Mouse (Mus musculus): ENCODE measurements at regions not wholly inside any gene's neighbourhood (a gene's known extent, or its start where the extent isn't known, plus 50 kb on each side); places are given as distances from the start of the nearest gene placed in this dataset.

GRCm38 (mm10) chr6:14122311-14122710 lies 251.0 kb upstream of the 2610001J05Rik start:
- no peak overlapping the region for H3K4me2 ChIP-seq (replicated peaks; ENCODE audit: low read depth)
- 81% methylated on average over 3 of the region's 3 CpGs for WGBS
- TF ChIP-seq CTCF (IDR thresholded peaks at IDR 0.05; ENCODE audit: low read depth) (no peak), EP300 (optimal IDR thresholded peaks at IDR 0.05) (no peak)
- DNase-seq (ENCODE audit: low spot score) (no peak), ATAC-seq (ENCODE audit: low FRiP score, low TSS enrichment) (no peak)
- no peaks in the 10 kb centered on the region for H3K4me1 ChIP-seq (replicated peaks; ENCODE audit: control insufficient read depth, insufficient read depth)
- no peak overlapping the region for H3K9ac ChIP-seq (ENCODE audit: low read length)
- H3K36me3 ChIP-seq (ENCODE audit: control insufficient read depth, insufficient read depth, low read length), result no peaks in the 10 kb centered on the region
- no peak overlapping the region for H3K27ac ChIP-seq (replicated peaks)
- H3K4me3 ChIP-seq (ENCODE audit: low read depth, low read length), result no peak overlapping the region
- no peaks in the 10 kb centered on the region for H3K9me3 ChIP-seq (ENCODE audit: control insufficient read depth, low read length)
- H3K27me3 ChIP-seq (ENCODE audit: control insufficient read depth, insufficient read depth, low read length), result no peaks in the 10 kb centered on the region

- H3K4me3 ChIP-seq (ENCODE audit: low read depth, low read length), result no peak overlapping the region
- no peak overlapping the region for H3K9ac ChIP-seq (ENCODE audit: low read length)
- TF ChIP-seq EP300 (optimal IDR thresholded peaks at IDR 0.05) (no peak), CTCF (IDR thresholded peaks at IDR 0.05; ENCODE audit: low read depth) (no peak)
- H3K27ac ChIP-seq (replicated peaks), result no peak overlapping the region
- H3K9me3 ChIP-seq (ENCODE audit: control insufficient read depth, low read length), result no peaks in the 10 kb centered on the region
- no peaks in the 10 kb centered on the region for H3K36me3 ChIP-seq (ENCODE audit: control insufficient read depth, insufficient read depth, low read length)
- no peaks in the 10 kb centered on the region for H3K4me1 ChIP-seq (replicated peaks; ENCODE audit: control insufficient read depth, insufficient read depth)
- WGBS, result 88% methylated on average over 5 of the region's 5 CpGs
- H3K27me3 ChIP-seq (ENCODE audit: control insufficient read depth, insufficient read depth, low read length), result no peaks in the 10 kb centered on the region
- no peak for ATAC-seq (ENCODE audit: low FRiP score, low TSS enrichment)
- no peak overlapping the region for H3K4me2 ChIP-seq (replicated peaks; ENCODE audit: low read depth)
- no peak for DNase-seq (ENCODE audit: low spot score)
These were observed 250.2 kb upstream of the 2610001J05Rik start for GRCm38 (mm10) chr6:14121479-14121878.

- H3K4me2 ChIP-seq (replicated peaks; ENCODE audit: low read depth), result no peak overlapping the region
- 73% methylated on average over 1 of the region's 1 CpGs for WGBS
- no peaks in the 10 kb centered on the region for H3K36me3 ChIP-seq (ENCODE audit: control insufficient read depth, insufficient read depth, low read length)
- TF ChIP-seq EP300 (optimal IDR thresholded peaks at IDR 0.05) (no peak), CTCF (IDR thresholded peaks at IDR 0.05; ENCODE audit: low read depth) (no peak)
- no peak overlapping the region for H3K27ac ChIP-seq (replicated peaks)
- H3K9me3 ChIP-seq (ENCODE audit: control insufficient read depth, low read length), result no peaks in the 10 kb centered on the region
- no peaks in the 10 kb centered on the region for H3K27me3 ChIP-seq (ENCODE audit: control insufficient read depth, insufficient read depth, low read length)
- ATAC-seq (ENCODE audit: low FRiP score, low TSS enrichment), result no peak
- H3K9ac ChIP-seq (ENCODE audit: low read length), result no peak overlapping the region
- H3K4me3 ChIP-seq (ENCODE audit: low read depth, low read length), result no peak overlapping the region
- H3K4me1 ChIP-seq (replicated peaks; ENCODE audit: control insufficient read depth, insufficient read depth), result no peaks in the 10 kb centered on the region
- DNase-seq (ENCODE audit: low spot score), result no peak
These were observed 223.6 kb upstream of the 2610001J05Rik start for GRCm38 (mm10) chr6:14094907-14095306.

- H3K9ac ChIP-seq (ENCODE audit: low read length), result no peak overlapping the region
- H3K36me3 ChIP-seq (ENCODE audit: control insufficient read depth, insufficient read depth, low read length), result no peaks in the 10 kb centered on the region
- no peaks in the 10 kb centered on the region for H3K9me3 ChIP-seq (ENCODE audit: control insufficient read depth, low read length)
- H3K4me3 ChIP-seq (ENCODE audit: low read depth, low read length), result no peak overlapping the region
- no peak overlapping the region for H3K4me2 ChIP-seq (replicated peaks; ENCODE audit: low read depth)
- no peak for DNase-seq (ENCODE audit: low spot score)
- WGBS, result 32% methylated on average over 1 of the region's 1 CpGs
- H3K27me3 ChIP-seq (ENCODE audit: control insufficient read depth, insufficient read depth, low read length), result no peaks in the 10 kb centered on the region
- H3K27ac ChIP-seq (replicated peaks), result no peak overlapping the region
- H3K4me1 ChIP-seq (replicated peaks; ENCODE audit: control insufficient read depth, insufficient read depth), result no peaks in the 10 kb centered on the region
- no peak for ATAC-seq (ENCODE audit: low FRiP score, low TSS enrichment)
- no peak for TF ChIP-seq EP300 (optimal IDR thresholded peaks at IDR 0.05)
- TF ChIP-seq CTCF (IDR thresholded peaks at IDR 0.05; ENCODE audit: low read depth), result no peak
These were observed 210.6 kb upstream of the 2610001J05Rik start for GRCm38 (mm10) chr6:14081884-14082283.

GRCm38 (mm10) chr6:14063735-14064134 lies 192.4 kb upstream of the 2610001J05Rik start:
- Histone ChIP-seq H3K36me3 (ENCODE audit: control insufficient read depth, insufficient read depth, low read length) (no peaks in the 10 kb centered on the region), H3K27me3 (ENCODE audit: control insufficient read depth, insufficient read depth, low read length) (no peaks in the 10 kb centered on the region), H3K4me2 (replicated peaks; ENCODE audit: low read depth) (no peak overlapping the region), H3K9ac (ENCODE audit: low read length) (no peak overlapping the region), H3K4me1 (replicated peaks; ENCODE audit: control insufficient read depth, insufficient read depth) (no peaks in the 10 kb centered on the region), H3K9me3 (ENCODE audit: control insufficient read depth, low read length) (no peaks in the 10 kb centered on the region), H3K4me3 (ENCODE audit: low read depth, low read length) (no peak overlapping the region), H3K27ac (replicated peaks) (no peak overlapping the region)
- DNase-seq (ENCODE audit: low spot score) (no peak), ATAC-seq (ENCODE audit: low FRiP score, low TSS enrichment) (no peak)
- 50% methylated on average over 2 of the region's 2 CpGs for WGBS
- TF ChIP-seq CTCF (IDR thresholded peaks at IDR 0.05; ENCODE audit: low read depth) (no peak), EP300 (optimal IDR thresholded peaks at IDR 0.05) (no peak)

- Histone ChIP-seq H3K27ac (replicated peaks) (no peak overlapping the region), H3K9ac (ENCODE audit: low read length) (no peak overlapping the region), H3K9me3 (ENCODE audit: control insufficient read depth, low read length) (no peaks in the 10 kb centered on the region), H3K27me3 (ENCODE audit: control insufficient read depth, insufficient read depth, low read length) (no peaks in the 10 kb centered on the region), H3K36me3 (ENCODE audit: control insufficient read depth, insufficient read depth, low read length) (no peaks in the 10 kb centered on the region), H3K4me2 (replicated peaks; ENCODE audit: low read depth) (no peak overlapping the region), H3K4me3 (ENCODE audit: low read depth, low read length) (no peak overlapping the region), H3K4me1 (replicated peaks; ENCODE audit: control insufficient read depth, insufficient read depth) (no peaks in the 10 kb centered on the region)
- no peak for ATAC-seq (ENCODE audit: low FRiP score, low TSS enrichment)
- TF ChIP-seq CTCF (IDR thresholded peaks at IDR 0.05; ENCODE audit: low read depth) (no peak), EP300 (optimal IDR thresholded peaks at IDR 0.05) (no peak)
- 85% methylated on average over 5 of the region's 5 CpGs for WGBS
- DNase-seq (ENCODE audit: low spot score), result no peak
These were observed 175.2 kb upstream of the 2610001J05Rik start for GRCm38 (mm10) chr6:14046560-14046959.

Data from stomach, postnatal 0 days (tissue).